Mouse (Mus musculus): ENCODE results near the gene Spout1. TPM values are rescaled to one million over a fixed set of nuclear protein-coding genes. Genes with fewer than 3 reads are reported as not detected.
"Not testable (repeated sequence)": the region's sequence is repeated elsewhere in the genome, so short reads cannot be mapped to it uniquely, and the experiment has no call there.

Gene Spout1
- polyA plus RNA-seq, 1 experiment from 2014 or later = 67.3 TPM

DNA sequence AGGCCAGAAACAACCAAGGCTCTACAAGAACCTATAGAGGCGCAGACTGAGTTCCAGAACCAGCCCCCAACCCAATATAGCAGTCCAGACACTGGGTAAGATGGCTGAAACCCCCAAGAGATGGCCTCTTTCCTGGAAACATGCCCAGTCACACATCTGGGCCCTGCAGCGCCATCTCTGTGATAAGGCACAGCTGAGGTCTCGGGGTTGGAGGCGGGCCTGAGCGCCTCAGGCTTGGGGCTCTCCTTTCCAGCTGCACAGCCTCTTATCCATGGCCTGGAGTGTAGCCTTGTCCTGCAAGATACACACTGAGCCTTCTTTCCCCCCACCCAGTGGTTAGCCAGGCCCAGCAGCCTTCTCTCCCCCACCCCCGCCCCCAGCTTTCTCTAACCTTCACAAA lies 7.0 kb upstream of the Spout1 start:
- no peaks in the 10 kb centered on the region for H3K9me3 ChIP-seq (replicated peaks; ENCODE audit: control insufficient read depth, low read length, poor library complexity, severe bottlenecking)
- no peaks in the 10 kb centered on the region for H3K27me3 ChIP-seq (ENCODE audit: control insufficient read depth, insufficient read depth, low read depth, low read length)
- H3K4me2 ChIP-seq (ENCODE audit: low read length) = no peak overlapping the region
- H3K36me3 ChIP-seq (ENCODE audit: control insufficient read depth, insufficient read depth, low read length) = no peaks in the 10 kb centered on the region; the same call in 1 of the 2 replicates
- ATAC-seq = no peak
- H3K4me1 ChIP-seq (ENCODE audit: control insufficient read depth, insufficient read depth, low read length) = no peaks in the 10 kb centered on the region
- no peak overlapping the region for H3K27ac ChIP-seq (ENCODE audit: low read length)
- no peak overlapping the region for H3K4me3 ChIP-seq (ENCODE audit: low read depth, low read length)
- H3K9ac ChIP-seq (ENCODE audit: low read depth, low read length) = no peak overlapping the region
- WGBS = 87% methylated on average over 6 of the region's 6 CpGs

- 83% methylated on average over 3 of the region's 3 CpGs for WGBS
- Histone ChIP-seq H3K27ac (ENCODE audit: low read length) (no peak overlapping the region), H3K4me2 (ENCODE audit: low read length) (no peak overlapping the region), H3K4me3 (ENCODE audit: low read depth, low read length) (no peak overlapping the region), H3K27me3 (ENCODE audit: control insufficient read depth, insufficient read depth, low read depth, low read length) (no peaks in the 10 kb centered on the region), H3K36me3 (ENCODE audit: control insufficient read depth, insufficient read depth, low read length) (no peaks in the 10 kb centered on the region; the same call in 1 of the 2 replicates), H3K4me1 (ENCODE audit: control insufficient read depth, insufficient read depth, low read length) (no peaks in the 10 kb centered on the region), H3K9ac (ENCODE audit: low read depth, low read length) (no peak overlapping the region), H3K9me3 (replicated peaks; ENCODE audit: control insufficient read depth, low read length, poor library complexity, severe bottlenecking) (no peaks in the 10 kb centered on the region)
- ATAC-seq = no peak
Measured at GRCm38 (mm10) chr2:30183721-30184120, 5.5 kb upstream of the Spout1 start.

GRCm38 (mm10) chr2:30182424-30182823 lies 4.2 kb upstream of the Spout1 start:
- Histone ChIP-seq H3K36me3 (ENCODE audit: control insufficient read depth, insufficient read depth, low read length) (no peaks in the 10 kb centered on the region; the same call in 1 of the 2 replicates), H3K4me1 (ENCODE audit: control insufficient read depth, insufficient read depth, low read length) (peaks cover 4% of the 10 kb centered on the region), H3K9ac (ENCODE audit: low read depth, low read length) (no peak overlapping the region), H3K4me2 (ENCODE audit: low read length) (no peak overlapping the region), H3K4me3 (ENCODE audit: low read depth, low read length) (no peak overlapping the region), H3K27ac (ENCODE audit: low read length) (no peak overlapping the region), H3K9me3 (replicated peaks; ENCODE audit: control insufficient read depth, low read length, poor library complexity, severe bottlenecking) (no peaks in the 10 kb centered on the region), H3K27me3 (ENCODE audit: control insufficient read depth, insufficient read depth, low read depth, low read length) (no peaks in the 10 kb centered on the region)
- 82% methylated on average over 2 of the region's 2 CpGs for WGBS
- ATAC-seq = no peak

- H3K9me3 ChIP-seq (replicated peaks; ENCODE audit: control insufficient read depth, low read length, poor library complexity, severe bottlenecking) = not testable (repeated sequence)
Measured at GRCm38 (mm10) chr2:30178711-30179110, 452 bp upstream of the Spout1 start.

DNA sequence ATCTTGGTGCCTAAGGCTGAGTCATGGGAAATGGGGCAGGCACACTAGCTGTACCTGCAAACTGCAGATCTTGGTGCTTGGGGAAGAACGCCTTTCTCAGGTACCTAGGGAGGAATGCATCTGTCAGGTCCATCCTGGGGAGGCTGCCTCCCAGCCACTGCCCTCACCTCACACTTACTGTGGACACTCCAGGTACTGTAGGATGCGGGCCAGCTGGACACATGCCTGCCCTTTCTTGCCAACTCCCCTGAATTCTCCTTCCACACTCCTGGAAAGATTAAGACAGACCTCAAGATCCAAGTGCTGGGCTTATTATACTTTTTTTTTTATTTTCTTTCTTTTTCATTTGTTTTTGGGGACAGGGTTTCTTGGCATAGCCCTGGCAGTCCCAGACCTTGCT lies 1.7 kb downstream of the Spout1 start:
- 95% methylated on average over 2 of the region's 2 CpGs for WGBS
- ATAC-seq = no peak
- Histone ChIP-seq H3K27ac (ENCODE audit: low read length) (no peak overlapping the region), H3K9me3 (replicated peaks; ENCODE audit: control insufficient read depth, low read length, poor library complexity, severe bottlenecking) (no peaks in the 10 kb centered on the region), H3K27me3 (ENCODE audit: control insufficient read depth, insufficient read depth, low read depth, low read length) (no peaks in the 10 kb centered on the region), H3K9ac (ENCODE audit: low read depth, low read length) (no peak overlapping the region), H3K4me3 (ENCODE audit: low read depth, low read length) (no peak overlapping the region), H3K4me1 (ENCODE audit: control insufficient read depth, insufficient read depth, low read length) (peaks cover 22% of the 10 kb centered on the region), H3K4me2 (ENCODE audit: low read length) (no peak overlapping the region), H3K36me3 (ENCODE audit: control insufficient read depth, insufficient read depth, low read length) (peaks cover 26% of the 10 kb centered on the region)

More at GRCm38 (mm10) chr2:30178711-30179110, 452 bp upstream of the Spout1 start:
- H3K4me1 ChIP-seq (ENCODE audit: control insufficient read depth, insufficient read depth, low read length) = peaks cover 11% of the 10 kb centered on the region
- H3K4me2 ChIP-seq (ENCODE audit: low read length) = peak overlapping the region; percentile 95
- 44% methylated on average over 7 of the region's 7 CpGs for WGBS
- not testable (repeated sequence) for H3K9ac ChIP-seq (ENCODE audit: low read depth, low read length); H3K27ac ChIP-seq (ENCODE audit: low read length); H3K27me3 ChIP-seq (ENCODE audit: control insufficient read depth, insufficient read depth, low read depth, low read length)
- ATAC-seq = peak; percentile 0; the same call in 1 of the 2 replicates
- peak overlapping the region; percentile 70 for H3K4me3 ChIP-seq (ENCODE audit: low read depth, low read length)
- peaks cover 19% of the 10 kb centered on the region for H3K36me3 ChIP-seq (ENCODE audit: control insufficient read depth, insufficient read depth, low read length)

- 96% methylated on average over 8 of the region's 8 CpGs for WGBS
- no peak overlapping the region for H3K4me2 ChIP-seq (ENCODE audit: low read length)
- ATAC-seq = no peak
- no peaks in the 10 kb centered on the region for H3K27me3 ChIP-seq (ENCODE audit: control insufficient read depth, insufficient read depth, low read depth, low read length)
- no peaks in the 10 kb centered on the region for H3K9me3 ChIP-seq (replicated peaks; ENCODE audit: control insufficient read depth, low read length, poor library complexity, severe bottlenecking)
- H3K36me3 ChIP-seq (ENCODE audit: control insufficient read depth, insufficient read depth, low read length) = peaks cover 26% of the 10 kb centered on the region
- H3K9ac ChIP-seq (ENCODE audit: low read depth, low read length) = no peak overlapping the region
- peaks cover 25% of the 10 kb centered on the region for H3K4me1 ChIP-seq (ENCODE audit: control insufficient read depth, insufficient read depth, low read length)
- H3K27ac ChIP-seq (ENCODE audit: low read length) = no peak overlapping the region
- H3K4me3 ChIP-seq (ENCODE audit: low read depth, low read length) = no peak overlapping the region
Measured at GRCm38 (mm10) chr2:30175897-30176296, 2.4 kb downstream of the Spout1 start.

DNA sequence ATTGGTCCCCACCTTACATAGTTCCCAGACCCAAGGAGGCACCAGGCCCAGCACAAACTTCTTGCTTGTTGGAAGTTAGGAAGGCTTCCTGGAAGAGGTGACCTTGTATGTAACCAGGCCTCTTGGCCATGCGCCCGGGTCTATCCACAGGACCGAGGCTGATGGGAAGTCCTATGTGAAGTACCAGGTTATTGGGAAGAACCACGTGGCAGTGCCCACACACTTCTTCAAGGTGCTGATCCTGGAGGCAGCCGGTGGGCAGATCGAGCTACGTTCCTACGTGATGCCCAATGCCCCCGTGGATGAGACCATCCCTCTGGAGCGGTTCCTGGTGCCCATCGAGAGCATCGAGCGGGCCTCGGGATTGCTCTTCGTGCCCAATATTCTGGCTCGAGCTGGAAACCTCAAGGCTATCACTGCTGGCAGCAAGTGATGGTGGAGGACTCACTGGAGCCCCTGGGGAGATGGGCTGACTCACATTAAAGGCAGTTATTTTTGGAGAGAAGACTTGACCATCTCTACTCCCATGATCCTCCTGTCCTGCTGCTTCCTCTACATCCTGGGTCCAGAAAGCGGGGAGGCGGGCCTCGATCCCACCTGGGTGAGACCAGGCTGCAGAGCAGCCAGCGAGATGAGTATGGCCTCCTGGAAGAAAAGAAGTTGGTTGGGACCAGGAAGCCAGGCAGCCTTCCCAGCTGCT lies 4.6 kb downstream of the Spout1 start:
- Histone ChIP-seq H3K9me3 (replicated peaks; ENCODE audit: control insufficient read depth, low read length, poor library complexity, severe bottlenecking) (no peaks in the 10 kb centered on the region), H3K27me3 (ENCODE audit: control insufficient read depth, insufficient read depth, low read depth, low read length) (no peaks in the 10 kb centered on the region), H3K4me2 (ENCODE audit: low read length) (no peak overlapping the region), H3K4me1 (ENCODE audit: control insufficient read depth, insufficient read depth, low read length) (peaks cover 26% of the 10 kb centered on the region), H3K9ac (ENCODE audit: low read depth, low read length) (no peak overlapping the region), H3K4me3 (ENCODE audit: low read depth, low read length) (no peak overlapping the region), H3K27ac (ENCODE audit: low read length) (no peak overlapping the region), H3K36me3 (ENCODE audit: control insufficient read depth, insufficient read depth, low read length) (peaks cover 26% of the 10 kb centered on the region)
- no peak for ATAC-seq
- WGBS = 95% methylated on average over 20 of the region's 20 CpGs

GRCm38 (mm10) chr2:30171997-30172382 lies 6.3 kb downstream of the Spout1 start:
- Histone ChIP-seq H3K9me3 (replicated peaks; ENCODE audit: control insufficient read depth, low read length, poor library complexity, severe bottlenecking) (no peaks in the 10 kb centered on the region), H3K27ac (ENCODE audit: low read length) (peak overlapping the region; percentile 94), H3K4me3 (ENCODE audit: low read depth, low read length) (peak overlapping the region; percentile 71), H3K9ac (ENCODE audit: low read depth, low read length) (peak overlapping the region; percentile 85), H3K36me3 (ENCODE audit: control insufficient read depth, insufficient read depth, low read length) (peaks cover 26% of the 10 kb centered on the region), H3K4me1 (ENCODE audit: control insufficient read depth, insufficient read depth, low read length) (peaks cover 18% of the 10 kb centered on the region), H3K27me3 (ENCODE audit: control insufficient read depth, insufficient read depth, low read depth, low read length) (no peaks in the 10 kb centered on the region), H3K4me2 (ENCODE audit: low read length) (peak overlapping the region; percentile 94)
- ATAC-seq = peak; percentile 18; the same call in 1 of the 2 replicates
- 2% methylated on average over 19 of the region's 19 CpGs for WGBS

GRCm38 (mm10) chr2:30171371-30171996 lies 6.8 kb downstream of the Spout1 start, which contains the start of gene Endog:
Gene Endog, plus strand, starts transcription at chr2:30171493.
- under 1% methylated on average over 74 of the region's 75 CpGs for WGBS

More at GRCm38 (mm10) chr2:30171371-30171996, 6.8 kb downstream of the Spout1 start, which contains the start of gene Endog:
- H3K36me3 ChIP-seq (ENCODE audit: control insufficient read depth, insufficient read depth, low read length) = peaks cover 25% of the 10 kb centered on the region
- H3K4me3 ChIP-seq (ENCODE audit: low read depth, low read length) = peak within 1 kb of the TSS; percentile 71
- H3K9me3 ChIP-seq (replicated peaks; ENCODE audit: control insufficient read depth, low read length, poor library complexity, severe bottlenecking) = 0 out of 2 replicates have a peak, but pooled peaks cover 1% of the 10 kb centered on the region
- peaks cover 15% of the 10 kb centered on the region for H3K4me1 ChIP-seq (ENCODE audit: control insufficient read depth, insufficient read depth, low read length)
- peak; percentile 98 for ATAC-seq
- peak within 1 kb of the TSS; percentile 94 for H3K27ac ChIP-seq (ENCODE audit: low read length)
- H3K4me2 ChIP-seq (ENCODE audit: low read length) = peak within 1 kb of the TSS; percentile 94
- H3K27me3 ChIP-seq (ENCODE audit: control insufficient read depth, insufficient read depth, low read depth, low read length) = no peaks in the 10 kb centered on the region
- peak within 1 kb of the TSS; percentile 85 for H3K9ac ChIP-seq (ENCODE audit: low read depth, low read length)
